Mouse (Mus musculus): ENCODE measurements around the gene Lclat1. TPM values are rescaled to one million over a fixed set of nuclear protein-coding genes. Genes with fewer than 3 reads are reported as not detected.
A peak's percentile ranks its signal among the peaks of the same experiment; 100 is the strongest.

Gene Lclat1
- total RNA-seq, 2 experiments from 2014 or later = 8.7 to 16.8 TPM

DNA sequence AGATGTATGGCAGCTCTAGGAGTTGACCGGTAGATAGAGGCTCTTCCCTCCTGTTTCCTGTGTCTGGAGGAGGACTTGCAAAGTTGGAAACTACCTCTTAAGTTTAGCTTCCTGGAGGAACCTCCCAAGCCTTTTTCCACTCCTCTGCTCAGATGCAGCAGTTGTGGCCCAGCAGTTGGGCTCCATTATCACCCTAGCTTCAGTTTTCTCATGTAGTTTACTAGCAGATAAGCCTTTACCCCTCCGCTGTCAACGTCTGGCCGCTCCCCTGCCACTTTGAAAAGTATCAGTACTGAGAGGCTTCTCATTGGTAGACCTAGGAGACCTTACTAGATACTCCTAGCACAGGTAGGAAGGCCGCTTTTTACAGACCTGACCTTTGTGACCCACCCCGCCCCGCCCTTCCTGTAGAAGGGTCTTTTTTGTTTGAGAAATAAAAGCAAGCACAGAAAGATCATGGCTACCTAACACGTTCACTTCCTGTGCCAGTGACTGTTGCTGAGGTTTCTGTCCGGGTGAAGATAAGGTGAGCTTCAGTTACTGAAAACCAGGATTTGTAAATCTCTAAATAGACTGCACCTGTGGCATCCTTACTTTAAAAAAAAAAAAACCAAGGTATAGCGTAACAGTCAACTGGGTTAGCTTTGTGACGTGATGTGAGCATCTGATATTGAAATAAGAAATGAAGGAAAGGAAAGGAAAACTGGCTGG is 121.8 kb downstream of the Lclat1 start:
- ATAC-seq (replicated peaks; ENCODE audit: low FRiP score, low TSS enrichment, poor library complexity, severe bottlenecking) = peak; percentile 12; the same call in 1 of the 2 replicates

GRCm38 (mm10) chr17:73230340-73230989 is 122.7 kb downstream of the Lclat1 start:
- ATAC-seq (replicated peaks; ENCODE audit: low FRiP score, low TSS enrichment, poor library complexity, severe bottlenecking) = peak; percentile 57; the same call in 1 of the 2 replicates

DNA sequence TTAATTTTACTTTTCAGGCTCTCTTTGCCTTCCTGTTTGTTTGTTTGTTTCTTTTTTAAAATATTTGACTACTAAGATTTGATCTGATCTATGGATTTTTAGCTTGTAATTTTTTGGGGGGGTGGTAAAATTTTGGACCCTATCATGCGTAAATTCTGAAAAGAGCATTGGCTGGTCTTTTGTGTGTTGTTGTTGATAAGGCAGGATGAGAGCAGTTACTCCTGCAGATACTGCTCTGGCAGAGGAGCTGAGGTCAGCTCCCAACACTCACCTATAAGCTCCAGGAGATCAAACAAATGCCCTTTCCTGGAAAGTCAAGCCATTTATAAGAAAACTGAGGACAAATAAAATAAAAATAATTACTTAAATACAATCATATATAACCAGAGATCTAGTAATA is 123.6 kb downstream of the Lclat1 start:
- no peak for ATAC-seq (replicated peaks; ENCODE audit: low FRiP score, low TSS enrichment, poor library complexity, severe bottlenecking)

DNA sequence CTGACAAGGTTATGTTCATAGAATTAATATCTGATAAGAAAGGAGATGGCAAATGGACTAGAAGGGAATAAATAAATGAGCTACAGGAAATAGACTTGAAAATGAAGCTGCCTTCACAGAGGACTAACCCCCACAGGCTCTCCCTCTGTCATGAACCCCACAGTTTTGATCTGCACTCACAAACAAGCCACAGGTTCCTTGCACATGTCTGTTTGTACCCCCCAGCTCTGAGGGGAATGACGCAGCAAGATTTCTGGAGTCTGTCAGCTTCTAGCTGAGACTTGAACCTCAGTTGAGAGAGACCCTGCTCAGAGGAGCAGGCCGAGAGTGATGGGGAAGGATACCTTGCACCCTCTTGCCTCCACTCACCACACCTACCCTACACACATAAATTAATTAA is 124.8 kb downstream of the Lclat1 start:
- ATAC-seq (replicated peaks; ENCODE audit: low FRiP score, low TSS enrichment, poor library complexity, severe bottlenecking) = no peak

GRCm38 (mm10) chr17:73233975-73234374 is 126.2 kb downstream of the Lclat1 start:
- peak; percentile 60; the same call in 1 of the 2 replicates for ATAC-seq (replicated peaks; ENCODE audit: low FRiP score, low TSS enrichment, poor library complexity, severe bottlenecking)

GRCm38 (mm10) chr17:73237178-73237853 is 129.5 kb downstream of the Lclat1 start:
- no peak for ATAC-seq (replicated peaks; ENCODE audit: low FRiP score, low TSS enrichment, poor library complexity, severe bottlenecking)

- ATAC-seq (replicated peaks; ENCODE audit: low FRiP score, low TSS enrichment, poor library complexity, severe bottlenecking) = no peak
Measured at GRCm38 (mm10) chr17:73238501-73238900, 130.7 kb downstream of the Lclat1 start.

DNA sequence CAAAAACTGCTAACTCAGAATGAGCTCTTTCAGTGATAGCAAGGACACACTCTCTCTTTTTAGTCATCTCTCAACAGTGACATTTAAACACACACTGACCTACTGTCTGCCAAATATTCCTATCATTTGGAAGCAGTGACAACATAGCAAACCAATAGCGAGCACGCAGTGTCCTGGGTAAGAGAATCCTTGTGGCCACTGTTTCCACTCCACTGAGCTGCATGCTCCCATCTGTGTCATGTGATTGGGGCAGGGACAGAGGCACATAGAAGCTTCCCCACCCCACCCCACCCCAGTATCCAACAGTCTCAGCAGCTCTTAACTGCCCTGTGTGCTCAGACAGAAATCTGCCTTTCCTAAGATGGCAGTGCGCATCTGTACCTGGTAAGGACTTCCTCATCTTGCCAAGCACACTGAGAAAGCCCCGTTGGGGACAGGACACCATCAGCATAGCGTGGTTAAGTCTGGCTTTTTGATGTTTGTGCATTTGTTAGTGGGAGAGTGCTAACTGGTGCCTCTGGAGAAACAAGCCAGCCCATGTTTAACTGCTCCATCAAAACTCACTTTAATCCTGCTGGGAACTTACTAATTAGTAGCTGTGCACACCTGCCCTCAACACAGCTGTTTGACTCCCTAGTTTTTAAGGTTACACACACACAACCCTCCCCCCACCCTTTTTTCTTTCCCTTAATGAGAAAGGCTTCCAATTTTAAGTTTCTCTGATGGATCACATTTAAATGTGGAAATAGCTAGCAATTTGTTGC is 133.5 kb downstream of the Lclat1 start:
- ATAC-seq (replicated peaks; ENCODE audit: low FRiP score, low TSS enrichment, poor library complexity, severe bottlenecking) = no peak

DNA sequence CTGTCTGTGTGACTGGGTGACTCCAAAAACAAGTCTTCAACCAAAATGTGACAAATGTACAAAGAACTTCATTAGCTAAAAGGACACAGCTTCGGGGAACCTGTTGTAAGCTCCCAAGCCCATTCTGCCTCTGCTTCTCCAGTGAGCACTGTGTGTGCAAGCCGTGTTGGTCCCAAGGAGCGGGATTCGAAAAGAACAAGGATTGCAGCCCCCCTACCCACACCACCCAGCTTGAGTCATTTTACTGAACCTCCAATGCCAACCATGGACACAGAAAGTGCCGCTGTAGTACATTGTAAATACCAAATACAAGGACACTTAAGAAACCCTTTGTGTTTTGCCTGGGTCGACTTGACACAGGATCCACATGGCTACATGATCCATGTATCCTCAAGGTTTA is 135.9 kb downstream of the Lclat1 start:
- ATAC-seq (replicated peaks; ENCODE audit: low FRiP score, low TSS enrichment, poor library complexity, severe bottlenecking) = no peak

DNA sequence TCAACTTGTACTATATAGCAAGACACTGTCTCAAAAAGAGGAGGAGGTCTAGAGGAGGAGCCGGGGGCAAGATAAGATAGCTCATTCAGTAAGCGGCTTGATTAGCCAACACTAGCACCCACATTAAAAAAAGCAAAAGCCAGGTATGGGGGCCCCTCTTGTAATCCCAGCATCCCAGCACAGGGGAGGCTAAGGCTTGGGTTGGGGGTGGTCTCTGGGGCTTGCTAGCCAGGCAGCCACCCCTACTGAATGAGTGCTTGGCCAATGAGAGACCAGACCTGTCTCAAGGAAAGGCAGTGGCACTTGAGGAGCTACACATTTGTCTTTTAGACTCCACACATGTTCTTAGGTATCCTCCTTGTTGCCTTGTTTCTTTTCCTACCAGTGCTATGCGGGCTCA is 136.8 kb downstream of the Lclat1 start:
- ATAC-seq (replicated peaks; ENCODE audit: low FRiP score, low TSS enrichment, poor library complexity, severe bottlenecking) = no peak

- ATAC-seq (replicated peaks; ENCODE audit: low FRiP score, low TSS enrichment, poor library complexity, severe bottlenecking) = peak; percentile 74
Measured at GRCm38 (mm10) chr17:73245089-73245684, 137.4 kb downstream of the Lclat1 start.

GRCm38 (mm10) chr17:73246036-73246435 is 138.3 kb downstream of the Lclat1 start:
- ATAC-seq (replicated peaks; ENCODE audit: low FRiP score, low TSS enrichment, poor library complexity, severe bottlenecking) = no peak

DNA sequence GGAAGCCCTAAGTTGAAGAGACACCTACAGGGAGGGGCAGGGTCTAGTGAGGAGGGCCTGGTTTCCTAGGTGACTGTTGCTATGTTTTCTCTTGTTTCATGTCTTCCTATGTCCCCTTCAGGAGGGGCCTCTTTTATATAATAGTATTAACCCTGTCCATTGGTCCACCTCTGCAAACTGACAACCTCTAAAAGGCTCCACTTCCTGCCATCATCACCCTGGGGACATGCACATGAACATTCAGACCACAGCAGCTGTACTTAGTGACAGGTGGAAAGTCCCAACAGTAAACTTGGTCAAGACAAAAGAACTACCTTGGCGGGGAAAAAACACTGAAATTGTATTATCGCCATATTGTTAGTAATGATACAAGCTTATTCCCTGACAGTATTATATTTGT is 139.1 kb downstream of the Lclat1 start:
- ATAC-seq (replicated peaks; ENCODE audit: low FRiP score, low TSS enrichment, poor library complexity, severe bottlenecking) = no peak

GRCm38 (mm10) chr17:73247758-73248157 is 140.0 kb downstream of the Lclat1 start:
- ATAC-seq (replicated peaks; ENCODE audit: low FRiP score, low TSS enrichment, poor library complexity, severe bottlenecking) = 0 out of 2 replicates have a peak, but pooled peaks have one; percentile 27

GRCm38 (mm10) chr17:73250488-73251141 is 142.8 kb downstream of the Lclat1 start:
- no peak for ATAC-seq (replicated peaks; ENCODE audit: low FRiP score, low TSS enrichment, poor library complexity, severe bottlenecking)

DNA sequence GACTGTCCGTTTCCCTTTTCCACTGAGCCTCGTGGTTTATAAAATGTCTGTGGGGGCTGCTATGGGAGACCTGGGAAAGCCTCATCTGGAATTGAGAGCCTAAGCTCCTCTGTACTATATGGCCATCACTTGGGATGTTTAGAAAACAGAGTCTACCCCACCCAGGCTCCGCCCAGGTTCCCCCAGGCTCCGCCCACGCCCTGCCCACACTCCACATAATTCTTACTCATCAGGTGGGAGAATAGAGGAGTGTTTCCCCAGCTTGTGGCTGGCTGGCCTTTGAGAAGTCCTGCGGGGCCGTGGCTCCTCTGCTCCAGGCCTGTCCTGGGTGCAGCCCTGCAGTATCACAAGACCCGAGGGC is 143.3 kb downstream of the Lclat1 start:
- peak; percentile 81 for ATAC-seq (replicated peaks; ENCODE audit: low FRiP score, low TSS enrichment, poor library complexity, severe bottlenecking)

DNA sequence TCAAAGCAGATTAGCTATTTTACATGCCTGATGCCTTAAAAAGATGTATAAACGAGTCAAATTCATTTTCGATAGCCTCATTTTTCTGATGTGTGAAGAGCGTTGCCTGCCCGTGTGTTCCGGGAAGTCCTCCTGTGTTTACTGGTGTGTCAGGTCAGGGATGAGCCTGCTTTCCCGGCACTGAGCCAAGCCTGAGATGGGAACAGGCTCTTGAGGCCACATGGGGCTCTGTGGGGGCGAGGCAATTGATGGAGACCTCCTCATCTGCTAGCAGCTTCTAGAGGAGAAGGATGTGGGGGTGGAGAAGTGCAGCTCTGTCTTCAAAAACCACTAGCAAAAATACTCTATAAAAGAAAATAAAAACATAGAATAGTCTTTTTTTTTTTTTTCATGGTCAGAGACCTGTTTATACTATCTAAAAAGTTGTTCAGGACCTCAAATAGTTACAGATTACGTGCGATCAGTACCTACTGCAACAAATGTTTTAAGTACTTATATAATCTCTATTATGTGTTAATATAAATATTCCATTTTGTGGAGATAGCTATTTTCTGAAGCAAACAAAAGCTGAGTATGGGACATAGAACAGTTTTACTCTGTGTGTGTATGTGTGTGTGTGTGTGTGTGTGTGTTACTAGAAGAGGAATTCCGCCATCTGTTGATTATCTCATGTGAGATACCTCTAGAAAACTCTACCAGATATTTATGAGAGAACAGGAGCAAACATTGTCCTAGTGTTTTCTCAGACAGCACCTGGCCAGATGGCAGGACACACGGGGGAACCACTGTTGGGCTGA is 144.2 kb downstream of the Lclat1 start:
- no peak for ATAC-seq (replicated peaks; ENCODE audit: low FRiP score, low TSS enrichment, poor library complexity, severe bottlenecking)

- ATAC-seq (replicated peaks; ENCODE audit: low FRiP score, low TSS enrichment, poor library complexity, severe bottlenecking) = no peak
Measured at GRCm38 (mm10) chr17:73253291-73253969, 145.6 kb downstream of the Lclat1 start.
